Mouse (Mus musculus) midbrain, embryonic 10.5 days (tissue): ENCODE data around the gene Ralgapa2. TPM values are rescaled to one million over a fixed set of nuclear protein-coding genes. Genes with fewer than 3 reads are reported as not detected.

ENCODE experiments used
- DNase-seq: peaks from one replicate; pipeline ENCODE4 v3.0.0-alpha.2; 2017; ENCODE audit warnings: low spot score
- H3K27ac ChIP-seq: fragments of 300-500 bp; sonication (generic); replicated peaks from 2 replicates; pipeline ENCODE4 v1.5.1; 2016; ENCODE audit warnings: mild to moderate bottlenecking
- H3K27me3 ChIP-seq: fragments of 300-500 bp; sonication (generic); 2 replicates; pipeline ENCODE4 v1.6.1; 2016; ENCODE audit warnings: low read depth, mild to moderate bottlenecking; ENCODE audit not compliant: poor library complexity, severe bottlenecking
- H3K36me3 ChIP-seq: fragments of 300-500 bp; sonication (generic); 2 replicates; pipeline ENCODE4 v1.6.1; 2016; ENCODE audit warnings: mild to moderate bottlenecking, moderate library complexity
- H3K4me1 ChIP-seq: fragments of 300-500 bp; sonication (generic); 2 replicates; pipeline ENCODE4 v1.6.1; 2016
- H3K4me3 ChIP-seq: fragments of 300-500 bp; sonication (generic); 2 replicates; pipeline ENCODE4 v1.5.1; 2016; ENCODE audit warnings: mild to moderate bottlenecking, moderate library complexity
- H3K9me3 ChIP-seq: fragments of 300-500 bp; sonication (generic); replicated peaks from 2 replicates; pipeline ENCODE4 v1.6.1; 2016; ENCODE audit warnings: mild to moderate bottlenecking
- WGBS: fragments of 180-500 bp; shearing (Covaris S2); methylation state at CpG from one replicate; pipeline ENCODE4 v1.1.7; 2016; 5-methylcytosine and 5-hydroxymethylcytosine counted together
- polyA plus RNA-seq: library from polyadenylated mRNA; unstranded; fragments of >200 nt; fragmentation: Nextera tagmentation; extraction: Ambion mirVana; gene quantifications from 2 replicates; pipeline ENCODE4 v1.2.1, GENCODE M21; 2016

Gene Ralgapa2
- polyA plus RNA-seq, 1 experiment from 2014 or later, result 9.7 TPM

DNA sequence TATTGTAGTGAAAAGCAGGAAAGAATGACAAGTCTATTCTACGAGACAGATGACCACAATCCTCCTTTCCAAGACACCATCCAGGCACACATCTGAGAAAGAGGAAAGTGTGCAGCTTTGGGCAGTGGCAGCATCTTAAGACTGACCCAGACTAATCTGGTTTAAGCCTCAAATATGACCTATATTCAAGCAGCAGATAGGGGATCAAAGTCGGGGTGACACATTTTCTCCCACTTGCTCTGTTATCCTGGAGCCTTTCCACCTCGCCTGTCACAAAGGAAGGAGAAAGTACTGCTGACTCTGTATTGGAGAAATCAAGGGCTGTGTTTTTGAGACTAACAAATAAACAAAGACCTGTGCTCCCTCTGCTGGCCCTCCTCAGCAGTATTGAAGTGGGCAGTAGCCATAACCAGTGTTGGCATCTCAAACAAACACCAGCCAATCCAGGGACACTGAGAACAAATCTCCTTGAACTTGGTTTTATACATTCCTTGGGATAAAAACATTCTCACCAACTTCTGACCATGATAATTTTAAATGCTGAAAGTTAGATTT lies 255.7 kb downstream of the Ralgapa2 start:
- H3K9me3 ChIP-seq, result no peaks in the 10 kb centered on the region
- peaks cover 38% of the 10 kb centered on the region for H3K27me3 ChIP-seq
- no peaks in the 10 kb centered on the region for H3K36me3 ChIP-seq
- WGBS, result 61% methylated on average over 3 of the region's 3 CpGs
- peak; percentile 19 for DNase-seq
- H3K4me3 ChIP-seq, result no peak overlapping the region
- peaks cover 59% of the 10 kb centered on the region for H3K4me1 ChIP-seq
- H3K27ac ChIP-seq, result peak overlapping the region; percentile 39; the same call in 1 of the 2 replicates

DNA sequence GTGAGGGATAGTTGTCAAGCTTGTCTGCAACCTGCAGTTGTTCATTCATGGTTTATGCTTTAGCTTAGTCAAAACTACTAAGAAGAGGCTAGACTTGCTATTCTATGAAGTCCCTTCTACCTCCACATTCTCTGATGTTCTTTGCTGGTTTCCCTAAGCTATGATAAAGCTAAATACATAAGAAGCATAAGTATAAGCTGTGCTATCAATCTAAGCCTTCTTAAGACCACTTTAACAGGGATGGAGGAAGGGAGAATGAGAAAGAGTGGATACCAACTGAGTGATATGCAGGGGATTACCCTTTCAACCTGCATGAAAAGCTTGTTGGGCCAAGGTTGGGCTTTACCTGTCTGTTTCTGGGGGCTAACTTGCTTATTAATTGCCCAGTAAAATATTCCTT lies 256.5 kb downstream of the Ralgapa2 start:
- no peaks in the 10 kb centered on the region for H3K36me3 ChIP-seq
- H3K27ac ChIP-seq, result no peak overlapping the region
- peaks cover 30% of the 10 kb centered on the region for H3K27me3 ChIP-seq
- H3K9me3 ChIP-seq, result no peaks in the 10 kb centered on the region
- H3K4me3 ChIP-seq, result no peak overlapping the region
- H3K4me1 ChIP-seq, result peaks cover 53% of the 10 kb centered on the region
- no peak for DNase-seq

DNA sequence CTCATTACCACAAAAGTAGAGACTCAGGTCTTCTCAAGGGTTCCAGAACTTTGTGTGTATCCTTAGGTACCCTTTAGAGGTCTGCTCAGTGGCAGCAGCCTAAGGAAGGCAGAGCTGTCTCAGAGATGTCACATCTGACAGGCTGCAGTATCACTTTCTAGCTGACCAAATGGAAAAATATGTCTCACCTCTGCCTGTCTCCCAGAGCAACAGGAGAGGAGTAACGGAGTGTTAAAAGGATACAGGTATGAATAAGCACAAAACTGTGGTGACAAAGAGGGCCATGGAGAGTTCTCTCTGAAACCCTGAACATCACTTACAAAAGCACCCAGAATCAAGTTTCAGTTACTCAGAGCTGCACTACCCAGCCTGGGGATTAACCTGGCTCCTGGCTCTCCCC lies 257.8 kb downstream of the Ralgapa2 start:
- Histone ChIP-seq H3K27me3 (peaks cover 17% of the 10 kb centered on the region), H3K36me3 (no peaks in the 10 kb centered on the region), H3K27ac (no peak overlapping the region), H3K4me3 (no peak overlapping the region), H3K9me3 (no peaks in the 10 kb centered on the region), H3K4me1 (peaks cover 50% of the 10 kb centered on the region)
- no peak for DNase-seq
- 92% methylated on average over 1 of the region's 1 CpGs for WGBS

DNA sequence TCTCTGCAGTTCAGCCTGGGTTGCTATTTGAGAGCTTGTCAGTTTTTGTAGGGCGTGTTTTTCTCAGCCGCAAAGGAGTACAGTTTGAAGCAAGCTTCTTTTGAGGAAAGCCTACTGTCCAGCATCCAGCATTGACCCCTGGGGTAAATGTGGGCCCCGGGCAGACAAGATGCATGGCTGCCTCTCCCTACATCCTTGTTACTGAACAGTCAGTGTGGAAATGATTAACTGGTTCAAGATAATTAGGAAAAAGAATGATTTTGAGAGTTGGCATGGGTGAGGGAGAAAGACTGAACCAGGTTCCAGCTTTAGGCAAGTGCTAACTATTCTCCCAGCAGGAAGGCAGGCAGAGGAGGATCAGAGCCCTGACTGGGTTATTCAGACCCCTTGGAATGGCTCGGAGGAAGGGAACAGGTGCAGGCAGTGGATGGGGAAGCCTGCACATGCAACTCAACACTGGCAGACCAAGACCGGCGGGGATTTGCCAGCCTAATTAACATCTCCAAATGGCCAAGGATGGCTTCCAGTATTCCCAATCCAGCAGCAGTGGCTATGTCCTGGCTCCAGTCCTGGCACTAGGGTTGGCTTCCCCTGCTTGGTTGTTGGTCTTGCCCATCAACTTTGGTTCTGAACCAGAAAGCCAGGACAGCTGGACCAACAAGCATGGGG lies 261.8 kb downstream of the Ralgapa2 start:
- no peaks in the 10 kb centered on the region for H3K27me3 ChIP-seq
- peaks cover 54% of the 10 kb centered on the region for H3K4me1 ChIP-seq
- no peak overlapping the region; the same call in 1 of the 2 replicates for H3K27ac ChIP-seq
- 83% methylated on average over 6 of the region's 6 CpGs for WGBS
- H3K9me3 ChIP-seq, result no peaks in the 10 kb centered on the region
- H3K36me3 ChIP-seq, result no peaks in the 10 kb centered on the region
- no peak overlapping the region for H3K4me3 ChIP-seq
- DNase-seq, result no peak

DNA sequence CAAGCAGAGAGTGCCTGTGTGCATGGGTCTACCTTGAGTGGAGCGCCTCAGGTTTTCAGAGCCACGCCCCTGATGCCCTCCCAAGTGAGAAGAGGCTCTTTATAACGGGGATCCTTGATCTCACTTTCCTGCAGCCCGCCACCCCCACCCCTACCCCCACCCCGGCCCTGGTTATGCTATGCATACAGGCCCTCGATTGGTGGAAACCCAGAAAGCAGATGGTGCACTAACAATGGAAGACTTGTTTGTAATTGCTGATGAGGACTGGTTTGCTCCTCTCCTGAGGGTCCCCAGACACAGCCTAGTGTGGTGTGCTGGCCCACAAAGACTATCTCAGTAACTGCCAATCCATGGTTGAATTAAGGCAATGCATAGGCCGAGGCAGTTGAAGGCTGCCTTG lies 263.1 kb downstream of the Ralgapa2 start:
- 0 out of 2 replicates have a peak, but pooled peaks cover under 1% of the 10 kb centered on the region for H3K27me3 ChIP-seq
- H3K4me1 ChIP-seq, result peaks cover 56% of the 10 kb centered on the region
- WGBS, result 81% methylated on average over 7 of the region's 7 CpGs
- H3K4me3 ChIP-seq, result no peak overlapping the region
- peak overlapping the region; percentile 69; the same call in 1 of the 2 replicates for H3K27ac ChIP-seq
- H3K9me3 ChIP-seq, result no peaks in the 10 kb centered on the region
- peaks cover 2% of the 10 kb centered on the region; the same call in 1 of the 2 replicates for H3K36me3 ChIP-seq
- DNase-seq, result no peak

DNA sequence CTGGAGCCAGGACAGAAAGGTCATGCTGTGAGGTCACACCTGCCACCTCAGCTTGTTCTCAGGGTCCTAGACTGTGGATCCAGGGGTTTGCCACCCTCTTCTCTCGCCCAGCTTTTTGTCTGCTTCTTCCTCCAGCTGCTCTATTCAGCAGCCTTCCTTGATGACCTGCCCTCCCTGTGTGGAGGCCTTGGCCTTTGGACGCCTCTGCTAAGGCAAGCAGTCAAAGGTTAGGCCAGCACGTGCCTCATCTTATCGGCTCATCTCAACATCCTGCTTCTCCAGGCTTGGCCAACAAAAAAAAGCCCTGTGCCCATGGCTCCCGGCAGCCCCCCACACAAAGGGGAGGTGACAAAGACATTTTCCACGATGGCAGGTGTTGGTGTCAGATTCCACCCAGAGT lies 264.6 kb downstream of the Ralgapa2 start:
- Histone ChIP-seq H3K36me3 (peaks cover 4% of the 10 kb centered on the region; the same call in 1 of the 2 replicates), H3K4me1 (peaks cover 53% of the 10 kb centered on the region), H3K9me3 (no peaks in the 10 kb centered on the region), H3K27me3 (0 out of 2 replicates have a peak, but pooled peaks cover 4% of the 10 kb centered on the region), H3K4me3 (no peak overlapping the region), H3K27ac (peak overlapping the region; percentile 64; the same call in 1 of the 2 replicates)
- 50% methylated on average over 6 of the region's 6 CpGs for WGBS
- no peak for DNase-seq

DNA sequence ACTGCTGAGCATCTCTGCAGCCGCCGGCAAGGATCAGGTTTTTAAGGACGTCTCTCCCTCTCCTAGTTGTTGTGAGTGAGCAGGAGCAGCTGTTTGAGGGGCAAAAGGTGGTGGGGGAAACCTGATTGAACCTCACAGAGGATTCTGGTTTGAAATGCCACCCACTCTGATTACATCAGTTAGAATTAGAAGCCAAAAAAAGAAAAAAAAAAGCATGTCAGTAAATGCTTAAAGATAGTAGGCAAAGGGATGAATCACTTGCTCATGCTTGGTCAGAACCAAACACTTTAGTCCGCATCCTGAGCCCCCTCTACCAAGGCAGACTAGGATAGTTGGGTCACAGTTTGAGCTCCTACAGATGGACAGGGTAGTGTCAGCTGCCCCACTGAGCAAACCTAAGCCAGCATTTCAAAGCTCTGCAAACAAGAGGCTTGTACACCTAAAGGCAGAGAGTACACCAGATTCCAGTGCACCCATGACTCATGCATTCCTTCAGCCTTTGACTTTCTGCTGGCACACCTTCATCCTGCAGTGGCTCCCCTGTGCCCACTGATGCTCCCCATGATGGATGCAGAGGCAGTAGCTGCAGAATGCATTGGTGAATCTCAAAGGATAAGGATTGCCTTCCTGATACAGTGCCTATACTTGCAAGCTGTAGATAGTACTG lies 265.6 kb downstream of the Ralgapa2 start:
- no peak overlapping the region for H3K4me3 ChIP-seq
- peaks cover 4% of the 10 kb centered on the region; the same call in 1 of the 2 replicates for H3K36me3 ChIP-seq
- H3K27me3 ChIP-seq, result 0 out of 2 replicates have a peak, but pooled peaks cover 4% of the 10 kb centered on the region
- 86% methylated on average over 4 of the region's 4 CpGs for WGBS
- no peaks in the 10 kb centered on the region for H3K9me3 ChIP-seq
- H3K27ac ChIP-seq, result no peak overlapping the region; the same call in 1 of the 2 replicates
- peaks cover 50% of the 10 kb centered on the region for H3K4me1 ChIP-seq
- DNase-seq, result no peak

DNA sequence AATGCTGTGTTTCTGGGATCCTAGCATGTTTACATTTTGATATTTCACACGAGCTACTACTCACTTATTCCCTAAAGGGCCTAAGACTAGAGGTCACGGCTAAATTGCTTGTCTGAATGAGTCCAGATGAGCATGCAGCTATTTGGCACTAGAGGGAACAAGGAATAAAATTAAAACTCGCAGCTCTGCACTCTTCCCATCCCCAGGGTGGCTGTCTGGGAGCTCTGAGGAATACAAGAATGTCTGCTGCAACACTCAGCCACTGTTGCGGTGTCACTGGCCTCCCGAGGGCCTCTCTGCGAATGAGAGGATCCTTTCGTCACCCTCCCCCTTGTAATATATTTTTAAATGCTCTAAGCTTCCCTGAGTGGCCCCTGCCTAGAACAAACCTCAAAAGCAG lies 266.7 kb downstream of the Ralgapa2 start:
- H3K9me3 ChIP-seq, result no peaks in the 10 kb centered on the region
- no peak overlapping the region for H3K4me3 ChIP-seq
- 70% methylated on average over 7 of the region's 7 CpGs for WGBS
- peaks cover 4% of the 10 kb centered on the region; the same call in 1 of the 2 replicates for H3K36me3 ChIP-seq
- H3K4me1 ChIP-seq, result peaks cover 45% of the 10 kb centered on the region
- H3K27ac ChIP-seq, result no peak overlapping the region
- H3K27me3 ChIP-seq, result 0 out of 2 replicates have a peak, but pooled peaks cover 4% of the 10 kb centered on the region
- DNase-seq, result no peak

DNA sequence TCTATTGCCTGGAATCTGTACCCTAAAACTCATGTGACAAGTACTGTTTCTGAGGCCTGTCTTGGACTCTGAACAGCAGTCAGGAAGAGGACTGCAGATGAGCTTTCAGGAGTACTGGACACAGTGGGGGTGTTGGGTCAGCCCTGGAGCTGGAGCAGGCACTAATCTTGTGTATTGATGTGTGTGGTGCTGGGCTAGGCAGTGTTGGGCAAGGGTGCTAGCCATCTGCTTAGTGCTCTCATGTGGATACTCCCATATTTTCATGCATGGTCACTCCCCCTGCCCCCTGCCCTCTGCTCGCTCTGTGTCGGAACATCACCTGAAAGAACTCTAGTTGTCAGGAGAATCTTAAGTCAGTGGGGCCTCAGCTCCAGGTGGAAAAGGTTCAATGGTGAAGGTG lies 268.1 kb downstream of the Ralgapa2 start:
- Histone ChIP-seq H3K27me3 (0 out of 2 replicates have a peak, but pooled peaks cover 4% of the 10 kb centered on the region), H3K27ac (no peak overlapping the region), H3K4me1 (peaks cover 35% of the 10 kb centered on the region), H3K9me3 (no peaks in the 10 kb centered on the region), H3K36me3 (peaks cover 4% of the 10 kb centered on the region; the same call in 1 of the 2 replicates), H3K4me3 (no peak overlapping the region)
- DNase-seq, result no peak
- WGBS, result 95% methylated on average over 2 of the region's 2 CpGs

DNA sequence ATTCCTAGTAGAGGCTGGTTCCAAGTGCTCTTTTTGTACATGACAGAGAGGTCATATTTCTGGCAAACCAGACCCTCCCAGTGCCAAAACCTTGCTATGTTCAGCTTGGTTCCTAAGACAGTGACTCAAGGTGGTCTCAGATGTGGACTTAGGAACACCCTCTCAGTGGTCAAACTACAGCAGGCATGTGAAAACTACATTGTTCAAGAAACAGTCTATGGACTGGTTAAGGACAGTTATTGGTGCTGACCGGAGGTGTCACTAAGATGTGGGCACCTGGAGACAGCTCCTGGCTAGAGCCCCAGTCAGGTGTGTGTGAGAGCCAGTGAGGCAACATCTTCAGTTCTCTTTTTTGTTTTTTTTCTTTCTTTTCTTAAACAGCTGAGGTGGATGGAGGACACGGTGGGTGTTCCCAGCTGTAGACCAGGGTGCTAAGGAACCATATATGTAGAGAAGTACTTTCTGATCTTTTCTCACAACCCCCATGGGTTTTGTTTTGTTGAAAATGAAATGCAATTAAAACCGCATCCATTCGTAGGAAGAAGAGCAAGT lies 272.9 kb downstream of the Ralgapa2 start:
- H3K4me3 ChIP-seq, result no peak overlapping the region
- peaks cover 4% of the 10 kb centered on the region; the same call in 1 of the 2 replicates for H3K36me3 ChIP-seq
- no peaks in the 10 kb centered on the region for H3K9me3 ChIP-seq
- H3K27ac ChIP-seq, result no peak overlapping the region
- H3K27me3 ChIP-seq, result 0 out of 2 replicates have a peak, but pooled peaks cover 4% of the 10 kb centered on the region
- DNase-seq, result no peak
- WGBS, result 88% methylated on average over 4 of the region's 4 CpGs
- no peaks in the 10 kb centered on the region for H3K4me1 ChIP-seq

DNA sequence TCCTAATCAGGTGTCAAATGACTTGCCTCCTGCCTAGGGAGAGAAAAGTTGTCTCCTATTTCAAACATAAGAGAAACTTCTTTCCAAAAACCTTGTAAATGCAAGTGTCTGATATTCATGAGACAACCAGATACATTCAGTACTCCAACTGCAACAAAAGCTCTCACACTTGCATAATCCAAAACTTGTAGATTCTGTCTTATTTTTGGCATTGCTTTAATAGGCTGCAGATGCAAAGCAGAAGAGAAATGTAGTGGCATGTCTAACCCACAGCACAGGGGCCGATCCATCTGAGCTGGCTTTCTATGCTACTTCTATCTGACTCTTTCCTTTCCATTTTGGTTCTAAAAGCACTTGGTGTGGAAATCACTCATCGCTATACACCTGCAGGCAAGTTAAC lies 280.7 kb downstream of the Ralgapa2 start:
- Histone ChIP-seq H3K27ac (no peak overlapping the region), H3K36me3 (no peaks in the 10 kb centered on the region), H3K4me3 (no peak overlapping the region), H3K27me3 (peaks cover 48% of the 10 kb centered on the region), H3K9me3 (no peaks in the 10 kb centered on the region), H3K4me1 (peaks cover 4% of the 10 kb centered on the region)
- DNase-seq, result no peak
- WGBS, result 95% methylated on average over 2 of the region's 2 CpGs

DNA sequence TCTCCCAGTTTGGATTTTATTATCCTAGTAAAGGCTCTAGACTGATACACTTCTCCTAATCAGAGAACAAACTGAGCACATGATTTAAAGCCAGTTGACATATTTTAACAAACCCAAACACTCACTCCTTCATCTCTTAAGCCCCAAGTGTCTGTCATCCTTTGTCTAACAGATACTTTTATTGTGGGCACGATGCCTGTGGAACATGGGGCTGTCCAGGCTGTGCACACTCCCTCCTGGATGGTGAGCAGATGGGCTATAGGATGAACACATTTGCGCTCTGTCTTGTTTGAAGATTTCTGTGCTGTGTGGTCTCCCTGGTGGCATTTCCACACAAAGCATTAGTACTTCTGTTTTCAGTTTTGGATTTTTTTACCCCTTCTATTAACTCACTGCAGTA lies 283.7 kb downstream of the Ralgapa2 start:
- no peak for DNase-seq
- Histone ChIP-seq H3K36me3 (no peaks in the 10 kb centered on the region), H3K4me1 (peaks cover 18% of the 10 kb centered on the region), H3K27ac (no peak overlapping the region), H3K4me3 (no peak overlapping the region), H3K27me3 (peaks cover 78% of the 10 kb centered on the region), H3K9me3 (no peaks in the 10 kb centered on the region)
- 76% methylated on average over 2 of the region's 2 CpGs for WGBS
